Mouse (Mus musculus): ENCODE data around the gene Olfr248. TPM values are rescaled to one million over a fixed set of nuclear protein-coding genes. Genes with fewer than 3 reads are reported as not detected.

Gene Olfr248
- polyA plus RNA-seq, 1 experiment from 2014 or later, result not detected

Other genes starting within 250 kb of the Olfr248 start
- gene Olfr420, start 235.4 kb upstream of the Olfr248 start, polyA plus RNA-seq (2015; fragmentation: Nextera tagmentation; extraction: Ambion mirVana), result not detected in 2 replicates
- gene Spta1, start 218.3 kb upstream of the Olfr248 start, polyA plus RNA-seq (2015; fragmentation: Nextera tagmentation; extraction: Ambion mirVana), result 0.12 and 0.14 TPM in 2 replicates
- gene Olfr419, start 139.0 kb upstream of the Olfr248 start, polyA plus RNA-seq (2015; fragmentation: Nextera tagmentation; extraction: Ambion mirVana), result not detected in 2 replicates
- gene Mptx1, start 60.5 kb upstream of the Olfr248 start, polyA plus RNA-seq (2015; fragmentation: Nextera tagmentation; extraction: Ambion mirVana), result not detected in 2 replicates
- gene Olfr417, start 25.9 kb upstream of the Olfr248 start, polyA plus RNA-seq (2015; fragmentation: Nextera tagmentation; extraction: Ambion mirVana), result not detected in 2 replicates
- gene Olfr414, start 33.0 kb downstream of the Olfr248 start, polyA plus RNA-seq (2015; fragmentation: Nextera tagmentation; extraction: Ambion mirVana), result not detected in 2 replicates
- gene Olfr220, start 51.0 kb downstream of the Olfr248 start, polyA plus RNA-seq (2015; fragmentation: Nextera tagmentation; extraction: Ambion mirVana), result not detected in 2 replicates
- gene Fmn2, start 110.8 kb downstream of the Olfr248 start, polyA plus RNA-seq (2015; fragmentation: Nextera tagmentation; extraction: Ambion mirVana), result 8.1 and 8.5 TPM in 2 replicates